Mouse (Mus musculus) layer of hippocampus, postnatal 25 days (tissue): Measurements from ENCODE around the gene Nrcam. TPM values are rescaled to one million over a fixed set of nuclear protein-coding genes. Genes with fewer than 3 reads are reported as not detected.

Experiments used
- DNase-seq, 2 experiments: peaks; one replicate each; pipeline ENCODE4 v3.0.0; 2022; ENCODE audit warnings: mixed read lengths in 2 of 2, low spot score in 1 of 2; ENCODE audit errors: extremely low spot score in 1 of 2
- total RNA-seq, 2 experiments: library from RNA; stranded (reverse); gene quantifications; 2 replicates each; pipeline ENCODE4 v1.2.3; 2021

Gene Nrcam
- total RNA-seq, 2 experiments from 2014 or later, result 499 to 527 TPM

GRCm38 (mm10) chr12:44357460-44357859, 28.8 kb downstream of the Nrcam start:
- no peak for DNase-seq

GRCm38 (mm10) chr12:44357881-44358280, 29.2 kb downstream of the Nrcam start:
- DNase-seq, result no peak

GRCm38 (mm10) chr12:44371076-44371710, 42.5 kb downstream of the Nrcam start:
- no peak for DNase-seq

- DNase-seq, result no peak
Measured at GRCm38 (mm10) chr12:44375956-44376355, 47.3 kb downstream of the Nrcam start.

- no peak for DNase-seq
Measured at GRCm38 (mm10) chr12:44378431-44379161, 49.9 kb downstream of the Nrcam start.

- DNase-seq, result peak in 1 of 2 experiments; percentile 23
Measured at GRCm38 (mm10) chr12:44380805-44381204, 52.1 kb downstream of the Nrcam start.

- no peak for DNase-seq
Measured at GRCm38 (mm10) chr12:44386398-44386797, 57.7 kb downstream of the Nrcam start.

- no peak for DNase-seq
Measured at GRCm38 (mm10) chr12:44388220-44388619, 59.5 kb downstream of the Nrcam start.

- DNase-seq, result no peak
Measured at GRCm38 (mm10) chr12:44390391-44391137, 61.9 kb downstream of the Nrcam start.

GRCm38 (mm10) chr12:44394901-44395300, 66.2 kb downstream of the Nrcam start:
- no peak for DNase-seq

- no peak for DNase-seq
Measured at GRCm38 (mm10) chr12:44397782-44398181, 69.1 kb downstream of the Nrcam start.

GRCm38 (mm10) chr12:44402134-44402533, 73.4 kb downstream of the Nrcam start:
- DNase-seq, result no peak

GRCm38 (mm10) chr12:44403270-44403669, 74.6 kb downstream of the Nrcam start:
- DNase-seq, result no peak

- no peak for DNase-seq
Measured at GRCm38 (mm10) chr12:44403731-44404424, 75.2 kb downstream of the Nrcam start.

GRCm38 (mm10) chr12:44409786-44410185, 81.1 kb downstream of the Nrcam start:
- no peak for DNase-seq

GRCm38 (mm10) chr12:44411031-44411430, 82.3 kb downstream of the Nrcam start:
- no peak for DNase-seq

- no peak for DNase-seq
Measured at GRCm38 (mm10) chr12:44422154-44422866, 93.6 kb downstream of the Nrcam start.

- no peak for DNase-seq
Measured at GRCm38 (mm10) chr12:44422867-44423255, 94.2 kb downstream of the Nrcam start.

GRCm38 (mm10) chr12:44424011-44424410, 95.3 kb downstream of the Nrcam start:
- no peak for DNase-seq

- DNase-seq, result no peak
Measured at GRCm38 (mm10) chr12:44425040-44425439, 96.4 kb downstream of the Nrcam start.
